Mouse (Mus musculus): ENCODE measurements at regions not wholly inside any gene's neighbourhood (a gene's known extent, or its start where the extent isn't known, plus 50 kb on each side); places are given as distances from the start of the nearest gene placed in this dataset.

GRCm38 (mm10) chr11:31787376-31787775 lies 84.6 kb upstream of the Cpeb4 start:
- DNase-seq = no peak

DNA sequence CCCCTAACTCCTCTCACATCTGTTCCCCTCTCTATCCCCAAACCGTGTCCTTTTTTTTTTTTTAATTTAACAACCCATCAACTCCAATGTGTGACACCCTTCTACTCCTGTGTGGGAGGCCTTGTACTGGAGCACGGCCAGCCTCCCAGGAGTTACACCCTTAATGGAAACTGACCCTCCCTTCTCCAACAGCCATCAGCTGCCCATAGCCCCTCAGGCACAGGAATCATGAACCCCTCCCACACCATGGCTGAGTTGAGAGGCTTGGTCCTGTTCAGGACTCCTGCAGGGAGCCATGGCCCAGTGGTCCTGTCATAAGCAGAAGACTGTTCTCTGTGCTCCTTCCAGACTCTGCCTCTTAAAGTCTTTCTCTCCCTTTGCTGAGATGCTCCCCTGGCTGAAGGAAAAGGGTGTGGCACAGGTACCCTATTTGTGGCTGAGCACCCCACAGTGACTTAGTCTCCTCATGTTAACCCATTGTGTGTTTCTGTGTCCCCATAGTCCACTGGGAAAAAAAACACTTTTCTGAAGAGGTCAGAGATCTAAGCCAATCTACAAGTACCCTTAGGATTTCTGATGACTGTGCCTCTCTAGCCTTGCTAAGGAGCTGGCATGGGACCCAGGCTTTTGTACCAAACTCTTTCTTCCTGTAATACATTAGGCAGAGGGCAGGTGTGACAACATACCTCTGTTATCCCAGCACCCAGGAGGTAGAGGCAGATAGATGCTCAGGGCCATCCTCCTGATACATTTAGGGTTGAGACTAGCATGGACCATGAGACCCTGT lies 83.9 kb upstream of the Cpeb4 start:
- DNase-seq = no peak

- DNase-seq = no peak
Observed at GRCm38 (mm10) chr11:31789967-31790366, 82.0 kb upstream of the Cpeb4 start.

GRCm38 (mm10) chr11:31791264-31791663 lies 80.7 kb upstream of the Cpeb4 start:
- no peak for DNase-seq

DNA sequence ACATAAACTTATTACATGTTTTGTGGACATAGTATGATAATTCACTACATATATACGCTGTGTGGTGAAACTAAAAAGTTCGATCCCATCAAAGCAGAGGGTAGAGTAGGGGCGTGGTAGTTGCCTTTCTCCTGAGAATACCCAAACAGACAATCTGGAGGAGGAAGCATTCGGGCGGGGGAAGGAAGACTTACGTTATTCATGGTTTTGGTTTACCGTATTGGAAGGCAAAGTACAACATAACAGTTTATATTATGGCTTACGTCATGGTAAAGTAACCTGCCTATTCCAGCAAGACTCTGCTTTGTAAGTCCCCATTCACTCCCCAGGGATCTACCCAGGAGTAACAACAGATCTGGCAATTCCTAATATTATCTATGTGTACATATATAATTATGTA lies 76.9 kb upstream of the Cpeb4 start:
- DNase-seq = no peak

DNA sequence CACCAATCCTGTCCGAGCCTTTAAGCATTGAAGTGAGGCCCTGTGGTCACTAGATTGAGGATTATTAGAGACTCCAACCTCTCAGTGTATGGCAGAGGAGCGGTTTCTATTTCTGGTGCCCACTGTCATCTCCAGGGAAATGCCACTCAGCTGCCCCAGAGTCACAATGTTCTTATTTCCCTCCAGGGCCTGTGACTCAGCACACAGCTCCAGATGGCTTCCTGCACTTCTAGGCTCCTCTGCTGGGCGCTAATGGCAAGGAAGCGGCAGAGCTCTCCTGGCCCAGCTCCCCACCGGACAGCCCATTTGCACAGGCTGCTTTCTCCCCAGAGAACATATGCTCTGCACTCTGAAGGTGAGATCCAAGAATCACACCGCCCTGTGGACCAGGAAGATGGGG lies 75.8 kb upstream of the Cpeb4 start:
- DNase-seq = peak; percentile 41

DNA sequence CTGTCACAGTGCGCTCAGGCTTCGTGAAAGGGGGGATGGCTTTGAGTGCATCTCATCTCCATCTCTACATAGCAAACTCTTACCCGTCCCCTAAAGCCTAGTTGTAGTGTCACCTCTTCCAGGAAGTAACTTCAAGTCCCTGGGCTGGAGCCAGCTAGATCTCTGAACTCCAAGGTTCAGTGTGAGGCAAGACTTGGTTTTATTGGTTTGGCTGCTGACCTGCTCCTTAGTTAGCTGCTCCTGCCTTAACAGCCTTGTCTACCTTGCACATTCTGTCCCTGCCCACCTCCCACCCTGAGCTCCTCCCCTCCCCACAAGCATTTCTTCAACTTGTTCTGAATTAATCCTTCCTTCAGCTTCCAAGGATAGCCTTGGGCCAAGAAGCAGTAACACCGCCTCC lies 70.4 kb upstream of the Cpeb4 start:
- DNase-seq = no peak

- peak; percentile 51 for DNase-seq
Observed at GRCm38 (mm10) chr11:31803319-31803891, 68.6 kb upstream of the Cpeb4 start.

DNA sequence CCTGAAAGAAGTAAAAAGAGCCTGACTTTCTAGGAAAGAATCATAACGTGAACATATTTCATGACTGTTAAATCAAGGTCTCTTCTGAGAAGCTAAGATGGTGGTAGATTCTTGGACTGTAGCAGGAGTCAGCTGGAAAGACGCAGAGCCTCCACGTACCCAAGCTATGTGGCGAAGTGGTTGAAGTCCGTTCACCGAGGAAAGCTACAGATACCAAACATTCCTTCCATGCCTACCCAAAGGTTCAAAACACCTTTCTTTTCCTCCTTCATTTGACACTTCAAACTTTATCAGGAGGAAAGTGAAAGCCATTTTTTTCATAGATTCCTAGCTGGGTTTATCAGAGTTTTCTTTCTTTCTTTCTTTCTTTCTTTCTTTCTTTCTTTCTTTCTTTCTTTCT lies 67.5 kb upstream of the Cpeb4 start:
- no peak for DNase-seq

DNA sequence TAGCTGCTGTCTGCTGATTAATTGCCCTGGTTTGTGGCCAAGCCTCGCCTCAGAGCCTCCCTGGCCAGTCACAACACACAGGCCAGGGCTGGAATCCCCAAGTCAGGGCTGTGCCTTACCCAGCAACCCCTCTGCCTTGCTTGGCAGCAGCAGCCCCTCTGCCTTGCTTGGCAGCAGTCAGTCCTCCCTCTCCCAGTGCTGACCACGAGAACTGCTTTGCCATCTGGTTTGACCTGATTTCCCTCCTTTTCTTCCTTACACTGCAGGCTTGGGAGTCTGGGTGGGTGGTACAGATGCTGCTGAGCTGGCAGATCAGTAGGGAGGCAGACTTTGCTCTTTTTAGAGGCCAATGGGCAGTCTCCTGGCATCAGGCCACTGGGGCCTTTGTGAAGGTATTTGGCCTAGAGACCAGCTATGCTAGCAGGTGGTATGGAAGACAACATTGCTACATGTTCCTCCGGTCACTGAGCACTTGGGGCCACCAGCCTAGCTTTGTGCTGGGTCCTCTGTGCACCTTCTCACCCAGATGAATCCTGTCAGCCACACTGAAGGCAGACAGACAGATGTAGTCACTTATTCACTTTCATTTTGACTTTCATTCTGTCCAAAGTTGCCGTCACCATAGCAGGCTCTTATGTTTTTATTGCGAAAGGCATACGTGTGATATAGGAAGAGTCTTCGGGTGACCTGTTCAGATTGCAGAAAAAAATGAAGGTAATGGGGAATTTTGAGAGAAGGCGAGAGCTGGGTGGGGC lies 64.4 kb upstream of the Cpeb4 start:
- DNase-seq = no peak

DNA sequence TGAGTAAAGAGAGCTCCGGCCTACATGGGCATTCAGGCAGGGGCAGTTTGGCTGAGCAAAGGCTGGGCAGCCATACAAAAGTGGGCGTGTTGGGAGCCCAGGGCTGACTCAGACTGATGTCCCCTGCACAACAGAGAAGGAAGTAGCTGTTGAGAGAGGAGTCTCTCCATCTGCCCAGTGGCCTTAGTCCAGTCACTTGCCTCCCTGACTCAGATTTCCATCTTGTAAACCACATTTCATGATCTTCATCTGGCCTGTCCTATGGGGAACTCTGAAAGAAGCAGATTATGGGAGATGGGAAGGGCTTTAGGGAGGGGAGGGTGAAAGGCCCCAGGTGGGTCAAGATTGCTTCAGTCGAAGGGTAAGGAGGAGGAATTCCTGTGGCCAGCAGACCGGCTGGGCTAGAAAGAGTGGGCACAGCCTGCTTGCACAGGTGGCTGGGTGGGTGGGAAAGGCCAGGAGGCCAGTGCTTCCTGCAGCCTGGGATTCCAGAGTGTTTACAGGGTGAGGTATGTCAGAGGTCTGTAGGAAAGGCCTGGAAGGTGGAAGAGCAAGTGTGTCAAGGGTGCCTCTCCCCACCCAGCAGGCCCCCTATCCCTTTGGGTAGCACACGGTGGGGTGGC lies 63.7 kb upstream of the Cpeb4 start:
- no peak for DNase-seq

- DNase-seq = peak; percentile 25
Observed at GRCm38 (mm10) chr11:31810011-31810786, 61.8 kb upstream of the Cpeb4 start.

GRCm38 (mm10) chr11:31812215-31812614 lies 59.8 kb upstream of the Cpeb4 start:
- no peak for DNase-seq

DNA sequence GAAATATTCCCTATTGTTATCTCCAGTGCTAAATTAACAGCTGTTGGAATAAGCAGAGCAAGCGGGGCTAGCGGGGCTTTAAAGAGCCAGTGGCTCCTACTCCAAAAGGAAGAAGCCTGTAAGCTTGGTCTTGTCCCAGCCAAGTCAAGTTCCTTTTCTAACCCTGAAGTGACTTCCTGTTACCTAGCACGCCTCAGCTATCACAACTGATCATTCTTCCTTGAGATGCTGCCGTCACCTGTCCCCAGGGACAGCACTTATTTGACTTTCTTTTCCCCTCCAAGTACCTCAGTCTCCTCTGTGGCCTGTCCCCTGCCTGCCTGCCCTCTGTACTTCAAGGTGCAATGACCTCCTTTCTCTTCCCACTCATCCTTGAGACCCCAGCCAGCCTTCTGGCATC lies 57.4 kb upstream of the Cpeb4 start:
- no peak for DNase-seq

DNA sequence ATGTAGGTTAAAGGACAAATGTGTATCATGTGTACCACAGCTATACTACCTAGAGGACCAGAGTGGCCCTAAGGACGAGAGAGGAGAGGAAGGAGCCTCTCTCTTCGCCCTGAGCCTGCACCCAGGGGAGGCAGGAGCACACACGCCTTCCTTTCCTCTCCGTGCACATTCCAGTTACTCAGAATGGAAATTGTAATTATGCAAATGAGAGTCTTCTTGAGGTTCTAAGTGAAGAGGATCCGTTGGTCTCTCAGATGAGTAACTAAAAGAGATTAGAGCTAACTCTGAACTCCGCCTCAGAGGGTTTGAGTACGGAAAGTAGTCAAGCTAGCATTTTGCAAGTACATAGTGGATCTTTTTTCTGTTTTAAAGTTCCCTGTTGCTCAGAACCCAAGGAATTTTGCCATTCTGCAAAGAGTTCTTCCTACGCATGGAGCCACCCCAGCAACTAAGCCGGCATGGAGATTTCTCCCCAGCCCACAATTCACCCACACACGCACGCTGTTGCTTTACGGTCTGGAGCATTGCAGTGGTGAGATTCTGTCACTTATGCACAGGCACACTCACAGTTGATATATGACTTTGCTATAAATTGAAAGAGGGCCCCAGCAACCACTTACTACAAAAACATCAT lies 56.0 kb upstream of the Cpeb4 start:
- DNase-seq = no peak

- peak; percentile 42 for DNase-seq
Observed at GRCm38 (mm10) chr11:31818032-31818431, 54.0 kb upstream of the Cpeb4 start.

DNA sequence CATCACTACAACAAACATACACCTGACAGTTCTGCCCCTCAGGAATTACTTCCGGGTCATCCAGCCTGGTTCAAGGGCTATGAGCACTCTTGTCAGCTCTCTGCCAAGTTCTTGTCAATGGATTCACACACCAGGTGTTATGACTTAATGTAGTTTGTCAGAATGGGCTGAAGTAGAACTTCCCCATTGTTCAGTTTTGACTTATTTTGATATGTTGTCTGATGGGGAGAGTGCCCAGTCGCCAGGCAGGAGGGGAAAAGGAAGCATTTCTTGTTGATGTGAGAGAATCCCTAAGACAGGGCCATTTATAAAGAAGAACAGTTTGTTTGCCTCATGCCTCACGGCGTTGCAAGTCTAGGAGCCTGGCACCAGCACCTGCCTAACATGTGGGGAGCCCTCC lies 52.0 kb upstream of the Cpeb4 start:
- DNase-seq = no peak

DNA sequence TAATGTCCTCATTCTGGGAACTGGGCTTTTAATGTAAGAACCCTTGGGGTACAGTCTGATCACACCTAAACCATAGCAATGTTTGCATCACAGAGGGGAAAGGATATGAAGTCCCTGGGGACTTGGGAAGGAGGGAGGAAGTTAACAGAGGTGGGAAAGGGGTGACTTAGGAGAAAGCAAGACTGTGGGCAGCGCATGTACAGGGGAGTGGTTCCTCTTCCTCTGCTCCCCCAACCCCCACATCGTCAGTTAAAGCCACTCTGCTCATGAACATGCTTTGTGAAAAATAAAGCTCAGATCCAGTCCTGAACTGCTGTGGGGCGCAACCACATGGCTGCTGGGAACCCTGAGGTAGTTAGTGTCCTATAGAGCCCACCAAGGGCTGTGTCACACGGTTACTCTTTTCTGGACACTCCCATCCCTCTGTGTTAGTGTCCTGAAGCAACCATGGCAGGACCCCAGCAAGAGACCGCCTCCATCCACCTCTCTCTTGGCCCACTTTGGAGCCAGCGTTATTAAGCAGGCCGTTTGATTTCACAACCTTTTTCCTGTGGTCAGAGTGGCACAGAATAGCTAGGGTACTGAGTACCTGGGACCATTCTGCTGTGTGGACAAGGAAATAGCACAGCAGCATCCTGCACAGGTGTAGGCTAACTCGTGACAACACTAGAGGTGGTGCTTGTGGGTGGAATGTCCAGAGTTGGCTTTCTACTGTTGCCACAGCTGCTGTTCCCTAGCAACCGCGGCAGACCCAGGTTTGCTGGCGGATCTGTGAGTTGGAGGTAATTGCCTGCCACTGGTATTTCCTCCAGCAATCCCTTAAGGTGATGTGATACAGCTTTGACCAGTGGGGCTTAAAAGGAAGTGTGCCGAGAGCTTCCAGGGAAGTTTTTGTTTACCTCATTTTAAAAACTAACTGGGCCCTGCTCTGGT lies 50.3 kb upstream of the Cpeb4 start:
- DNase-seq = peak; percentile 29

All from embryo, embryonic 11 days (tissue).